Comparison of ENCODE assay signal across 22 mouse cellular contexts in the genomic region with DNA sequence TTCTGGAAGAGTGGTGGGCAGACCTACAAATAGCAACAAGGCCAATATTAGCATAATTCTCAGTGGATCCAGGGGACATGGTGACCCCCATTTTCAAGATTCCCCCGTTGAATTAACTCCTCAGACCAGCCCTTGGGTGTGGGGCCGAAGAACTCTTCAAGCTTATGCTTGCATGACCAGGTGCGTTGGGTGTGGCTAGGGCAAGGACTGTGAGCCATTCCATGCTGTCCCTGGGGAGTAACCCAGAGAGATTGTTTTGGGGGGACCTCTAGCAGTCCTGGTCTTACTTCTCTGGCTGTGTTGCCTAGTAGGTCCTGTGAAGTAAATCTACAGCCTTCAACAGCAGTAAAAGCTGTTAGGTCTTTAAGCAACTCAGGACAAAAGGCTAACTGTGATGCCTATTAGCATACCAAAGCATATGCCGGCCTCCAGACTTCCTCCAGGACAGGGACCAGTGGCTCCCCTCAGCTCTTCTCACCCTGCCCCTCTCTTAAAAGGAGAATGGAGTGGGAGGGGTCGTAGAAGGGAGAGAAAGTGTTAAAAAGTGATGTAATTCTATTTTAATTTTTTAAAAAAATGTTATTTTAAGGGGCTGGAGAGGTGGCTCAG. TPM values are rescaled to one million over a fixed set of nuclear protein-coding genes. Genes with fewer than 3 reads are reported as not detected.
"Had no signal": no experiment of that assay in that cellular context is flagged by ENCODE, and none has a peak within 500 bp of the region (broad histone marks: within the 10 kb centered on the region; RNA-seq: fewer than 3 reads in every experiment).

No protein-coding gene starts in this region.

- ATAC-seq: intestine, embryonic 16.5 days; midbrain, embryonic 13.5 days had no signal

- DNase-seq: kidney, postnatal 14 days; lung, postnatal 10 days; right cerebral cortex, adult 18-20 months; right cerebral cortex, postnatal 25 days had no signal

- H3K36me3 ChIP-seq: kidney, embryonic 15.5 days; limb, embryonic 15.5 days; midbrain, embryonic 13.5 days; neural tube, embryonic 15.5 days; stomach, embryonic 15.5 days had no signal

- H3K27ac ChIP-seq: kidney, embryonic 15.5 days; limb, embryonic 15.5 days; midbrain, embryonic 13.5 days; neural tube, embryonic 15.5 days; stomach, embryonic 15.5 days had no signal

- H3K27me3 ChIP-seq: kidney, embryonic 15.5 days; limb, embryonic 15.5 days; midbrain, embryonic 13.5 days; neural tube, embryonic 15.5 days; stomach, embryonic 15.5 days had no signal

- H3K4me2 ChIP-seq: kidney, embryonic 15.5 days; limb, embryonic 15.5 days; lung, embryonic 14.5 days; midbrain, embryonic 13.5 days; neural tube, embryonic 15.5 days; stomach, embryonic 15.5 days had no signal

- H3K9ac ChIP-seq: kidney, embryonic 15.5 days; limb, embryonic 15.5 days; lung, embryonic 14.5 days; midbrain, embryonic 13.5 days; neural tube, embryonic 15.5 days; stomach, embryonic 15.5 days had no signal

- H3K9me3 ChIP-seq: kidney, embryonic 15.5 days; limb, embryonic 15.5 days; midbrain, embryonic 13.5 days; neural tube, embryonic 15.5 days; stomach, embryonic 15.5 days had no signal

- H3K4me1 ChIP-seq: kidney, embryonic 15.5 days; neural tube, embryonic 15.5 days; stomach, embryonic 15.5 days had no signal

- H3K4me3 ChIP-seq: kidney, embryonic 15.5 days; limb, embryonic 15.5 days; midbrain, embryonic 13.5 days; myocyte; neural tube, embryonic 15.5 days; stomach, embryonic 15.5 days had no signal

RNA-seq across cellular contexts. Expression of a gene that starts 41.3 kb away (rescaled TPM):
- total RNA-seq: layer of hippocampus, postnatal 25 days; left cerebral cortex, adult 8-10 months; left cerebral cortex, postnatal 25 days; megakaryocyte-erythroid progenitor cell, adult 5-6 weeks had no signal
- polyA plus RNA-seq: intestine, embryonic 16.5 days; kidney, adult 2 months; kidney, embryonic 15.5 days; limb, embryonic 11.5 days; limb, embryonic 15.5 days; midbrain, embryonic 13.5 days; myocyte; neural tube, embryonic 11.5 days; neural tube, embryonic 15.5 days; small intestine, adult 2 months; stomach, embryonic 15.5 days; testis, adult 2 months; thymus, adult 2 months had no signal
